Mouse (Mus musculus) kidney, embryonic 15.5 days (tissue): Measurements from ENCODE around the gene Man2c1. TPM values are rescaled to one million over a fixed set of nuclear protein-coding genes. Genes with fewer than 3 reads are reported as not detected.

Experiments
- ATAC-seq: fragments of 200-750 bp; cut with Nextera tagmentation; replicated peaks from 2 replicates; pipeline ENCODE4 v1.8.0; 2017; ENCODE audit warnings: moderate TSS enrichment; ENCODE audit not compliant: low FRiP score
- H3K27ac ChIP-seq: fragments of 300-500 bp; sonication (generic); 2 replicates; pipeline ENCODE4 v1.5.1; 2015; ENCODE audit warnings: mild to moderate bottlenecking, inconsistent platforms
- H3K27me3 ChIP-seq: fragments of 300-500 bp; sonication (generic); 2 replicates; pipeline ENCODE4 v1.6.1; 2015; ENCODE audit warnings: inconsistent platforms
- H3K36me3 ChIP-seq: fragments of 300-500 bp; sonication (generic); 2 replicates; pipeline ENCODE4 v1.6.1; 2015; ENCODE audit warnings: inconsistent platforms
- H3K4me1 ChIP-seq: fragments of 300-500 bp; sonication (generic); 2 replicates; pipeline ENCODE4 v1.6.1; 2015; ENCODE audit warnings: inconsistent platforms
- H3K4me2 ChIP-seq: fragments of 300-500 bp; sonication (generic); 2 replicates; pipeline ENCODE4 v1.6.1; 2015; ENCODE audit warnings: moderate library complexity, mild to moderate bottlenecking, inconsistent platforms
- H3K4me3 ChIP-seq: fragments of 300-500 bp; sonication (generic); replicated peaks from 2 replicates; pipeline ENCODE4 v1.5.1; 2015; ENCODE audit warnings: mild to moderate bottlenecking, inconsistent platforms
- H3K9ac ChIP-seq: fragments of 300-500 bp; sonication (generic); 2 replicates; pipeline ENCODE4 v1.6.1; 2015; ENCODE audit warnings: mild to moderate bottlenecking, inconsistent platforms
- H3K9me3 ChIP-seq: fragments of 300-500 bp; sonication (generic); replicated peaks from 2 replicates; pipeline ENCODE4 v1.6.1; 2016; ENCODE audit warnings: inconsistent platforms
- WGBS: fragments of 180-500 bp; shearing (Covaris S2); methylation state at CpG from one replicate; pipeline ENCODE4 v1.1.7; 2015; ENCODE audit warnings: mixed read lengths; 5-methylcytosine and 5-hydroxymethylcytosine counted together
- polyA plus RNA-seq: library from polyadenylated mRNA; unstranded; fragments of >200 nt; fragmentation: Nextera tagmentation; extraction: Ambion mirVana; gene quantifications from 2 replicates; pipeline ENCODE4 v1.2.1, GENCODE M21; 2015

Man2c1 gene
- polyA plus RNA-seq, 1 experiment from 2014 or later, result 95.2 TPM

DNA sequence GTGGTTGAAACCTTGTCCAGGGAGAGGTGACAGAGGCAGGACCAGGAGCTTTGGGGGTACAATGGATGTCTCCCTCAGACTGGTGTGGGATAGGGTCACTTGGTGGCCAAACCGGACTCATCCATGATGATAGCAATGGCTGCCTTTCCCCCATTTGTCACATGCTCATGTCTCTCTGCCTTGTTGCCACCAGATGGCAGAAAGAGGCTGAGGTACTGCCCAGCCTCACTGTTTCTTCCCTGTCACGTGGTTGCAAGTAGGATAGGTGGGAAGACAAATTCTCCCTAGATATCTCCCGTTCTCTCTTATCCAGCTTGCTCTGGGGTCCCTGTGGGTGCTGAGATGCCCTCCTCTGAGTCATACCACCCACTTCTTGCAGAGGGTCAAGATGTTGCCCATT is 32.0 kb downstream of the Man2c1 start:
- no peak overlapping the region for H3K4me2 ChIP-seq
- no peak overlapping the region for H3K9ac ChIP-seq
- H3K4me3 ChIP-seq, result no peak overlapping the region
- no peak overlapping the region for H3K27ac ChIP-seq
- peaks cover 6% of the 10 kb centered on the region for H3K4me1 ChIP-seq
- H3K27me3 ChIP-seq, result no peaks in the 10 kb centered on the region
- WGBS, result 18% methylated on average over 3 of the region's 3 CpGs
- no peaks in the 10 kb centered on the region for H3K9me3 ChIP-seq
- H3K36me3 ChIP-seq, result no peaks in the 10 kb centered on the region
- peak; percentile 38; the same call in 1 of the 2 replicates for ATAC-seq

DNA sequence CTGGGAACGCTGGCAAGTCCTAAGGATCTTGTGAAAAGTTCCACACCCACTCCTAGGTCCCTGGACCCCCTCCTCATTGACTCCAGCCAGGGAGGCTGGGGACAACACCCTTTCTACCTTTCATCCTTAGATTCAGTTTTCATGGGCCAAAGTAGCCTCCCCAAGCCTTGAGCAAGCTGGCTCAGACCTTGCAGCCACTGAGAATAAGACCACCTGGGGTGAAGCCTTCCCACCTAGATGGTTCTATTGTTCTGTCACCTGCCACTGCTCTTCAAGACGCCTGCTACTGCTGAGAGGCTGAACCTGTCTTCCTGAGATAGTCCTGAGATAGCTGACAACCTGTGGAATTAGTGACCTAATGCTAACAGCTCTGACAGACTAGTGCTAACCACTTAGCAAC is 32.6 kb downstream of the Man2c1 start:
- 49% methylated on average over 2 of the region's 2 CpGs for WGBS
- no peak overlapping the region for H3K4me2 ChIP-seq
- no peaks in the 10 kb centered on the region for H3K27me3 ChIP-seq
- no peak overlapping the region for H3K27ac ChIP-seq
- no peak overlapping the region for H3K4me3 ChIP-seq
- no peak overlapping the region for H3K9ac ChIP-seq
- no peaks in the 10 kb centered on the region for H3K9me3 ChIP-seq
- no peak for ATAC-seq
- H3K4me1 ChIP-seq, result peaks cover 3% of the 10 kb centered on the region; the same call in 1 of the 2 replicates
- no peaks in the 10 kb centered on the region for H3K36me3 ChIP-seq

DNA sequence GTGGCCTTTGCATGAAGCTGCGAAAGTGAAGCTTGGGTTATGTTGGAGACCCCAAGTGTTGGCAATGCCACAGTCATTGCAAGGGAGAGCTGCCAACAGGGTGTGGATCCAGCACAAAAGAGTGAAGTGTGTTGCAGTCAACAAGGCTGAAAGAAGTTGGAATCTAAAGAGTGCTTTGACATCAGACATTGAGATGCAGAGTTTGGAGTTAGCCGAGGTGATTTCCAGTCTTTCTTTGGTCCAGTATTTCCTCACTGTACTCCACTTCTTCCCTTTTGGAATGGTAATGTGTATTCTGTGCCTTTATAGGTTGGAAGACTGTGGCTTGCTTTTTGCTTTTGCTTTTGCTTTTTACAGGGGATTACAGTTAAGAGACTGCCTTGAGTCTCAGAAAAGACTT is 35.7 kb downstream of the Man2c1 start:
- H3K27ac ChIP-seq, result peak overlapping the region; percentile 73
- ATAC-seq, result no peak
- WGBS, result 85% methylated on average over 2 of the region's 2 CpGs
- H3K27me3 ChIP-seq, result no peaks in the 10 kb centered on the region
- H3K9me3 ChIP-seq, result no peaks in the 10 kb centered on the region
- H3K4me1 ChIP-seq, result peaks cover 3% of the 10 kb centered on the region; the same call in 1 of the 2 replicates
- H3K9ac ChIP-seq, result no peak overlapping the region
- no peak overlapping the region for H3K4me3 ChIP-seq
- no peak overlapping the region for H3K4me2 ChIP-seq
- H3K36me3 ChIP-seq, result no peaks in the 10 kb centered on the region

DNA sequence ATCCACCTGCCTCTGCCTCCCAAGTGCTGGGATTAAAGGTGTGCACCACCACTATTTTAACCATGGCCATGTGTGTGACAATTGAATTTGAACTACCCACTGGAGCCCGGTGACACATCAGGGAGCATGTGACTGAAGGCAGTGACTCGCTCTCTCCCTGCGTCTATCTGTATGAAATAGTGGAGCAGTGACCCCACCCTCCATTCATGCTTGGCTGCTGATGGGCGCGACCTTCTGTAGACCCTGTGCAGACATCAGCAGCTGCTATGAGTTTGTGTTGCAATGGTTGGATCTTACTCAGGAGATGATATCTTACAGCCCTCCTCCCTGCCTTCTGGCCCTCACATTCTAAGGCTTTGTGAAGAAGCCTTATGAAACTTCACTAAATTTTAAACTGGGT is 37.9 kb downstream of the Man2c1 start:
- Histone ChIP-seq H3K27ac (peak overlapping the region; percentile 48; the same call in 1 of the 2 replicates), H3K27me3 (no peaks in the 10 kb centered on the region), H3K9me3 (no peaks in the 10 kb centered on the region), H3K4me1 (no peaks in the 10 kb centered on the region), H3K4me3 (no peak overlapping the region), H3K36me3 (no peaks in the 10 kb centered on the region), H3K9ac (no peak overlapping the region), H3K4me2 (no peak overlapping the region)
- 68% methylated on average over 5 of the region's 5 CpGs for WGBS
- ATAC-seq, result no peak

Other genes with a start within 250 kb of the Man2c1 start
- 9.2 and 10.5 TPM in 2 replicates for gene Snx33, start 202.3 kb upstream of the Man2c1 start, polyA plus RNA-seq
- 90.8 and 93.7 TPM in 2 replicates for gene Imp3, start 193.2 kb upstream of the Man2c1 start, polyA plus RNA-seq
- gene Snupn, start 179.8 kb upstream of the Man2c1 start, polyA plus RNA-seq, result 24.1 and 28.3 TPM in 2 replicates
- 22.7 and 24.2 TPM in 2 replicates for gene Ptpn9, start 135.8 kb upstream of the Man2c1 start, polyA plus RNA-seq
- gene Sin3a, start 58.6 kb upstream of the Man2c1 start, polyA plus RNA-seq, result 31.8 and 36.6 TPM in 2 replicates
- 8.3 and 9.7 TPM in 2 replicates for gene Neil1, start 17.6 kb downstream of the Man2c1 start, polyA plus RNA-seq
- gene Commd4, start 27.6 kb downstream of the Man2c1 start, polyA plus RNA-seq, result 104 and 105 TPM in 2 replicates
- not detected in 2 replicates for gene Trcg1, start 105.9 kb downstream of the Man2c1 start, polyA plus RNA-seq
- gene 1700017B05Rik, start 131.9 kb downstream of the Man2c1 start, polyA plus RNA-seq, result 22.0 and 24.6 TPM in 2 replicates